Mouse (Mus musculus) liver, embryonic 14.5 days (tissue): ENCODE results near the gene Sele.

ENCODE experiments used
- CTCF ChIP-seq: IDR thresholded peaks from 2 replicates; pipeline ENCODE4 v1.5.1; 2016; ENCODE audit warnings: antibody characterized with exemption, low read depth, control low read depth
- EP300 ChIP-seq: IDR thresholded peaks from 2 replicates; pipeline ENCODE4 v1.6.1; 2016; ENCODE audit warnings: antibody characterized with exemption, low read depth

DNA sequence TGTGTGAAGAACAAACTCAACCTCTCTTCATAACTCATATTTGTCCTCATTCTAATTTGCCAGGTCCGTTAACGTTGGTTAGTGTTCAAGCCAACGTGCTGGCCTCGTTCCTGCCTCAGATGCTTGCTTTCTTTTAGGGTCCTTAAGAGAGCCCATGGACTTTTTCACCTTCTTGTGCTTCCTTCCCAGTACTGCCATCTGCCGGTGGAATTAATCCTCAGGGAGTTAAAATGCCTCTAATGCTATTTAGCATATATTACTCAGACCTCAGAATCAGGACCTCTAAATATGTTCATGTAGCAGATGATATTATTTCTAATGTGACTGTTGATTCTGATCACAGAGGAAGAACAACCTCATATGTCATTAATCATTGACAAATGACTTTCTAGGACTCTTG is 20.6 kb upstream of the Sele start:
- TF ChIP-seq CTCF (no peak), EP300 (no peak)
